Mouse (Mus musculus) small intestine, adult 2 months (tissue): ENCODE results near the gene Foxn2.

Source experiments
- CTCF ChIP-seq: fragments of 200-500 bp; IDR thresholded peaks from 2 replicates; pipeline ENCODE4 v1.5.1; 2012; ENCODE audit warnings: low read depth, mild to moderate bottlenecking, control low read depth, inconsistent platforms, low read length, moderate library complexity, mixed read lengths; ENCODE audit not compliant: insufficient replicate concordance, insufficient read length; ENCODE audit errors: extremely low read depth
- POLR2A ChIP-seq: fragments of 200-500 bp; IDR thresholded peaks from 2 replicates; pipeline ENCODE4 v1.6.1; 2012; ENCODE audit warnings: low read depth, mild to moderate bottlenecking, control low read depth, inconsistent platforms, low read length, moderate library complexity

GRCm38 (mm10) chr17:88431987-88432386 lies 8.5 kb upstream of the Foxn2 start:
- TF ChIP-seq POLR2A (no peak), CTCF (no peak)
